Mouse (Mus musculus) olfactory bulb, adult 2 months (tissue): Measurements from ENCODE around the gene Lacc1.

Experiments used
- CTCF ChIP-seq: fragments of 200-500 bp; IDR thresholded peaks from 2 replicates; pipeline ENCODE4 v1.5.1; 2012; ENCODE audit warnings: low read depth, mild to moderate bottlenecking, low read length, moderate library complexity; ENCODE audit not compliant: insufficient read depth
- POLR2A ChIP-seq: fragments of 200-500 bp; IDR thresholded peaks from 2 replicates; pipeline ENCODE4 v1.6.1; 2012; ENCODE audit warnings: mild to moderate bottlenecking, low read depth, low read length, moderate library complexity; ENCODE audit not compliant: insufficient read depth

GRCm38 (mm10) chr14:77017211-77017610, 19.5 kb downstream of the Lacc1 start:
- TF ChIP-seq CTCF: no peak
- TF ChIP-seq POLR2A: no peak
